Mouse (Mus musculus) CH12.LX (cell line): ENCODE results near the gene Dtnbp1. TPM values are rescaled to one million over a fixed set of nuclear protein-coding genes. Genes with fewer than 3 reads are reported as not detected.

Experiments
- DNase-seq: peaks from one replicate; pipeline ENCODE4 v3.0.0-alpha.2; 2013; ENCODE audit errors: extremely low read depth
- H3K27ac ChIP-seq: 2 replicates; pipeline ENCODE4 v1.5.1; 2012; ENCODE audit warnings: low read depth, mild to moderate bottlenecking, control low read depth, moderate library complexity; ENCODE audit not compliant: insufficient read depth
- H3K27me3 ChIP-seq: replicated peaks from 2 replicates; pipeline ENCODE3; 2012; ENCODE audit warnings: inconsistent platforms
- H3K36me3 ChIP-seq, 2 experiments: replicated peaks in 1 of 2; 2 replicates each; pipeline versions ENCODE3 to v1.6.1; 2012; ENCODE audit warnings: inconsistent platforms in 1 of 2, low read length in 1 of 2, mild to moderate bottlenecking in 1 of 2, mixed read lengths in 1 of 2, moderate library complexity in 1 of 2; ENCODE audit not compliant: control insufficient read depth in 1 of 2, insufficient read depth in 1 of 2
- H3K4me1 ChIP-seq, 2 experiments: 2 replicates each; pipeline ENCODE4 v1.6.1; 2012; ENCODE audit warnings: inconsistent platforms in 1 of 2, moderate library complexity in 1 of 2; ENCODE audit not compliant: insufficient read depth in 2 of 2, control insufficient read depth in 1 of 2
- H3K4me2 ChIP-seq: 2 replicates; pipeline ENCODE4 v1.6.1; 2012; ENCODE audit warnings: low read depth, mild to moderate bottlenecking, control low read depth; ENCODE audit not compliant: poor library complexity, insufficient read depth, severe bottlenecking
- H3K4me3 ChIP-seq, 3 experiments: fragments of 150-350 bp in 1 of 3; sonication (generic) in 1 of 3; replicated peaks in 1 of 3; 2 replicates each; pipeline versions ENCODE3 to v1.5.1; 2011 to 2012; ENCODE audit warnings: low read depth in 2 of 3, low read length in 2 of 3, mild to moderate bottlenecking in 2 of 3, moderate library complexity in 2 of 3, control low read depth in 1 of 3, improper control_type of control experiment in 1 of 3, inconsistent platforms in 1 of 3, mixed read lengths in 1 of 3; ENCODE audit not compliant: poor library complexity in 1 of 3
- H3K79me2 ChIP-seq: replicated peaks from 2 replicates; pipeline ENCODE4 v1.6.1; 2012; ENCODE audit warnings: mild to moderate bottlenecking, moderate library complexity; ENCODE audit not compliant: control insufficient read depth, poor library complexity, insufficient read depth, severe bottlenecking; ENCODE audit errors: extremely low read depth
- H3K9ac ChIP-seq: 2 replicates; pipeline ENCODE4 v1.6.1; 2012; ENCODE audit warnings: low read depth, mild to moderate bottlenecking, control low read depth, moderate library complexity; ENCODE audit not compliant: insufficient read depth
- H3K9me3 ChIP-seq: replicated peaks from 2 replicates; pipeline ENCODE3; 2012; ENCODE audit warnings: low read length, inconsistent platforms, mixed read lengths
- CHD1 ChIP-seq: IDR thresholded peaks from 2 replicates; pipeline ENCODE4 v1.6.1; 2012; ENCODE audit warnings: low read depth, low read length, improper control_type of control experiment, inconsistent platforms
- CTCF ChIP-seq, 2 experiments: IDR thresholded peaks in 1 of 2; conservative IDR thresholded peaks in 1 of 2; 2 replicates each; pipeline ENCODE4 v1.5.1; 2011 to 2012; ENCODE audit warnings: low read depth in 2 of 2, low read length in 2 of 2, improper control_type of control experiment in 1 of 2, inconsistent platforms in 1 of 2, mild to moderate bottlenecking in 1 of 2, moderate library complexity in 1 of 2
- E2F4 ChIP-seq: IDR thresholded peaks from 2 replicates; pipeline ENCODE4 v1.6.1; 2011; ENCODE audit warnings: low read depth, low read length, improper control_type of control experiment; ENCODE audit not compliant: insufficient replicate concordance
- GABPA ChIP-seq: IDR thresholded peaks from 2 replicates; pipeline ENCODE4 v1.6.1; 2012; ENCODE audit warnings: low read depth, low read length, improper control_type of control experiment, inconsistent platforms; ENCODE audit not compliant: insufficient replicate concordance
- HCFC1 ChIP-seq: IDR thresholded peaks from 2 replicates; pipeline ENCODE4 v1.6.1; 2012; ENCODE audit warnings: low read depth, mild to moderate bottlenecking, inconsistent platforms, low read length, improper control_type of control experiment
- IRF4 ChIP-seq: IDR thresholded peaks from 2 replicates; pipeline ENCODE4 v1.6.1; 2014; ENCODE audit warnings: low read depth, mild to moderate bottlenecking, inconsistent platforms, low read length, improper control_type of control experiment
- JUN ChIP-seq: IDR thresholded peaks from 2 replicates; pipeline ENCODE4 v1.6.1; 2011; ENCODE audit warnings: low read depth, mild to moderate bottlenecking, low read length, improper control_type of control experiment, moderate library complexity; ENCODE audit not compliant: insufficient read depth
- KAT2A ChIP-seq: IDR thresholded peaks from 2 replicates; pipeline ENCODE4 v1.6.1; 2012; ENCODE audit warnings: low read length, improper control_type of control experiment, inconsistent platforms; ENCODE audit not compliant: insufficient replicate concordance
- MAX ChIP-seq: IDR thresholded peaks from 2 replicates; pipeline ENCODE4 v1.6.1; 2011; ENCODE audit warnings: low read length, improper control_type of control experiment
- MAZ ChIP-seq: IDR thresholded peaks from 2 replicates; pipeline ENCODE4 v1.6.1; 2012; ENCODE audit warnings: low read depth, mild to moderate bottlenecking, inconsistent platforms, low read length, improper control_type of control experiment, moderate library complexity
- MEF2A ChIP-seq: IDR thresholded peaks from 2 replicates; pipeline ENCODE4 v1.6.1; 2014; ENCODE audit warnings: low read depth, mild to moderate bottlenecking, inconsistent platforms, low read length, improper control_type of control experiment, borderline replicate concordance
- MYC ChIP-seq: IDR thresholded peaks from 2 replicates; pipeline ENCODE4 v1.6.1; 2011; ENCODE audit warnings: low read depth, mild to moderate bottlenecking, improper control_type of control experiment, low read length
- PAX5 ChIP-seq: IDR thresholded peaks from 2 replicates; pipeline ENCODE4 v1.6.1; 2012; ENCODE audit warnings: low read length, inconsistent platforms, mixed read lengths
- RAD21 ChIP-seq: IDR thresholded peaks from 2 replicates; pipeline ENCODE4 v1.6.1; 2011; ENCODE audit warnings: low read depth, mild to moderate bottlenecking, low read length, improper control_type of control experiment, moderate library complexity
- TCF12 ChIP-seq: IDR thresholded peaks from 2 replicates; pipeline ENCODE4 v1.6.1; 2014; ENCODE audit warnings: low read depth, mild to moderate bottlenecking, inconsistent platforms, low read length, improper control_type of control experiment
- USF1 ChIP-seq: IDR thresholded peaks from 2 replicates; pipeline ENCODE4 v1.6.1; 2014; ENCODE audit warnings: low read depth, mild to moderate bottlenecking, inconsistent platforms, low read length, improper control_type of control experiment
- USF2 ChIP-seq: conservative IDR thresholded peaks from 2 replicates; pipeline ENCODE4 v1.6.1; 2011; ENCODE audit warnings: low read depth, low read length, improper control_type of control experiment
- ZC3H11A ChIP-seq: IDR thresholded peaks from 2 replicates; pipeline ENCODE4 v1.6.1; 2012; ENCODE audit warnings: low read depth, mild to moderate bottlenecking, inconsistent platforms, low read length, improper control_type of control experiment
- dilution Hi-C: fragments of 300-500 bp; cut with MboI; formaldehyde crosslinking; loops from 2 replicates; pipeline ENCODE4 v1.14.3; 2020; ENCODE audit warnings: low sequenced_read_pairs; ENCODE audit not compliant: extremely low pct_unique_long_range_greater_than_20kb, extremely low pct_ligation_motif_present
- in situ Hi-C: fragments of 300-500 bp; cut with MboI; formaldehyde crosslinking; loops from 3 replicates; pipeline ENCODE4 v1.14.3; 2019; ENCODE audit warnings: low sequenced_read_pairs, low pct_ligation_motif_present, low pct_unique_long_range_greater_than_20kb, mixed read lengths
- polyA plus RNA-seq: library from polyadenylated mRNA; unstranded; fragments of >175 nt; gene quantifications from 2 replicates; pipeline ENCODE4 v1.2.1, GENCODE M21; 2012; ENCODE audit warnings: low read depth; ENCODE audit not compliant: insufficient read length
- total RNA-seq, 2 experiments: library from RNA; depleted of rRNA; stranded (reverse); fragments of 300-350 nt in 1 of 2; fragments of >200 nt in 1 of 2; gene quantifications; 2 replicates each; pipeline ENCODE4 v1.2.3; 2012 to 2014

The Dtnbp1 gene
- total and polyA plus RNA-seq, 3 experiments = 32.4 to 69.2 (median 35.9) TPM

- Histone ChIP-seq H3K79me2 (no peaks in the 10 kb centered on the region), H3K9ac (no peak overlapping the region), H3K36me3 (no peaks in the 10 kb centered on the region), H3K9me3 (no peaks in the 10 kb centered on the region), H3K27me3 (no peaks in the 10 kb centered on the region), H3K4me3 (no peak overlapping the region), H3K4me1 (peaks cover 0 to 5% of the 10 kb centered on the region in 2 experiments; a peak in 1 of 4 replicates), H3K4me2 (no peak overlapping the region), H3K27ac (no peak overlapping the region)
- dilution Hi-C loops = no loop called here
- DNase-seq = no peak
- in situ Hi-C loops = loop anchor here (5.0 kb wide), 1 partner anchor 451 kb away; no protein-coding TSS in a partner anchor
- TF ChIP-seq USF1 (no peak), MYC (no peak), E2F4 (no peak), CTCF (conservative IDR thresholded peaks at IDR 0.05 in 1 of 2, IDR thresholded peaks at IDR 0.05 in 1 of 2; ENCODE audit: low read depth in 2 of 2, low read length in 2 of 2) (no peak), GABPA (no peak), CHD1 (no peak), PAX5 (no peak), HCFC1 (no peak), RAD21 (no peak), IRF4 (no peak), MAX (no peak), ZC3H11A (no peak), MAZ (no peak), MEF2A (no peak), JUN (no peak), KAT2A (no peak), USF2 (no peak), TCF12 (no peak)
Measured at GRCm38 (mm10) chr13:45031748-45032147, 29.8 kb upstream of the Dtnbp1 start.

- Histone ChIP-seq H3K36me3 (no peaks in the 10 kb centered on the region), H3K27ac (no peak overlapping the region), H3K79me2 (no peaks in the 10 kb centered on the region), H3K27me3 (no peaks in the 10 kb centered on the region), H3K9me3 (no peaks in the 10 kb centered on the region), H3K4me2 (peak overlapping the region; percentile 30), H3K4me1 (peaks cover 0 to 5% of the 10 kb centered on the region in 2 experiments; a peak in 1 of 4 replicates), H3K4me3 (no peak overlapping the region), H3K9ac (no peak overlapping the region)
- in situ Hi-C loops (loop anchor here (5.0 kb wide), 1 partner anchor 451 kb away; no protein-coding TSS in a partner anchor), dilution Hi-C loops (no loop called here)
- no peak for TF ChIP-seq CTCF (conservative IDR thresholded peaks at IDR 0.05 in 1 of 2, IDR thresholded peaks at IDR 0.05 in 1 of 2; ENCODE audit: low read depth in 2 of 2, low read length in 2 of 2)
- peak; percentile 10 for DNase-seq
Measured at GRCm38 (mm10) chr13:45031314-45031713, 29.4 kb upstream of the Dtnbp1 start.
